Mouse (Mus musculus) olfactory bulb, adult 2 months (tissue): ENCODE measurements around the gene Rptor.

ENCODE experiments used
- CTCF ChIP-seq: fragments of 200-500 bp; IDR thresholded peaks from 2 replicates; pipeline ENCODE4 v1.5.1; 2012; ENCODE audit warnings: low read depth, mild to moderate bottlenecking, low read length, moderate library complexity; ENCODE audit not compliant: insufficient read depth
- POLR2A ChIP-seq: fragments of 200-500 bp; IDR thresholded peaks from 2 replicates; pipeline ENCODE4 v1.6.1; 2012; ENCODE audit warnings: mild to moderate bottlenecking, low read depth, low read length, moderate library complexity; ENCODE audit not compliant: insufficient read depth

GRCm38 (mm10) chr11:119855999-119856398 lies 253.3 kb downstream of the Rptor start:
- TF ChIP-seq CTCF, result no peak
- TF ChIP-seq POLR2A, result no peak
